Mouse (Mus musculus) right cerebral cortex, postnatal 25 days (tissue): ENCODE data around the gene Rbm7.
A peak's percentile ranks its signal among the peaks of the same experiment; 100 is the strongest.
"Not testable (repeated sequence)": the region's sequence is repeated elsewhere in the genome, so short reads cannot be mapped to it uniquely, and the experiment has no call there.

Experiments used
- DNase-seq: peaks from one replicate; pipeline ENCODE4 v3.0.0; 2022

Rbm7 gene

DNA sequence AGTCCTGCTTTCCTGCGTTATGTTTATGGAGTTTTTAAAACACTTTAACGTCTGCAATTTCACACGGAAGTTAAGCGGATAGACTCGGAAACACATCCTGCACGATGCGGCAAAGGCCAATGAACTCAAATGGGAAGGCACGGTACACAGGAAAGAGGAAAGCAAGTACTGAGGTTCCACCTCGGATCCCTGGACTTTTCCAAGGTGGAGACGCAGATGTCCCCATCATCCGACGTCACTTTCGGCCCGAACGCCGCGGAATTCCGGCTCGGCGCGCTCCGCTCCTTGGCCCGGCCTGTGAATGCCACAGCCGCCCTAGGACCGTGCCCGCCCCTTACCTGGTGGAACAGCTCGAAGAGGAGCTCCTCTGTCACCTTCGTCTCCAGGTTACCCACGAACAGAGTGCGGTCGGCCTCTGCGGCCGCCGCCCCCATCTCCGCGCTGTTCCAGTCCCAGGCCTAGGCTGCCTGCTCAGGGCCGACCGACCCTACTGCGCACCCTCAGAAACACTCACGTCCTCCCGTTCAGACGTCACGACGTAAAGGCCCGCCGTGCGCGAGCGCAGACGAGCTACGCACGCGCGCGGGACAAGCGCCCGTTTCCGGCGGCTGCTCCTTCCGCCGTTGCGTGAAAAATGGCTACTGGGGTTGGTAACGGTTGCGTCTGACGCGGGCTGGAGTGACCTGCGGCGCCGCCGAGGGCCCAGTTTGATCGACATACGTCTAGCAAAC lies at the start of gene Rbm7, which contains the start of gene Gm5617:
TSS of gene Rbm7 (minus strand) at position 483 of the 731 bp plus-strand sequence.
TSS of gene Gm5617 (plus strand) at position 626 of the 731 bp plus-strand sequence.
- DNase-seq = peak; percentile 96

DNA sequence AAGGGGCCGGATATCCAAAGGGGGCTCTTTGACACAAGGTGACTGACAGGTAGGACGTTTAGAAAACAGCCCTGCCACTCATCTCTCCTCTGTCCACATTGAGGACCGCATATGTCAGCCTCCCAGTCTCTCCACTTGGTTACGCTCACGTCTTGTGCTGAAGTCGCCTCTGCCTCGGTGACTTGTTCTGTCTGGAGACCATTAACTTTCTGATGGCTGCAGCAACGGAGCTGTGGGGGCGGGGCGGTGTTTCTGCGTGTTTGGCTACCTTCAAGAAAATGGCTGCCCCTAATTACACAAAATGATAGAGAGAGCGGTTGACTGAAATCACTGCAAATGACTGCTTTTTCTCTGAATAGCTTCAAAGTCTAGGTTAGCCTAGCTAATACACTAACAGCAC lies 43.6 kb upstream of the Rbm7 start:
- no peak for DNase-seq

DNA sequence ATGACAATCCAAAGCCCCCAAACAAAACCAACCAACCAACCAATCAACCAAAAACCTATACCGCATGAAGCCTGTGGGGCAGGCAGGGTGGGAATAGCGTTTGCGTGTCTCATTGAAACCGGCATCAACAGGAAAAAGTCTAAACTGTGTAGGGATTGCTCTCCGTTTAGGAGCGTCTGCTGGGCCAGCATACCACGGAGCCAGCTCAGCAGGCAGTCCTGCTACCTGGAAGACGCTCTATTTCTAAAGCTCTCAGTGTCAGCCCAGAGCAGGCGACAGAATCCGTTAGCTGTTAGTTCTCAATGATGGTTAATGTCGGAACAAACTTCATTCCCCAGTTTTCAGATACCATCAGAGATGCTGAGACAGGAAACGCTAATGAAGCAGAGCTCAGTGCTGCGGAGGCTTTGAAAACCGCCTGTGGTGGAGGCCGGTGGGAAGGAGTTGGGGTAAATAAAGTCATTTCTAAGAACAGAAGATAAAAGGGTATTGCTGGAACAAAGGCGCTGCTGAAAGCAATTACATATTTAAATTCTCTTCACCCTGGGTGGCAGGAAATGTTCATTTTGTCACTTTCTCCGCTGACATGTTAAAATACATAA lies 43.0 kb upstream of the Rbm7 start:
- DNase-seq = no peak

DNA sequence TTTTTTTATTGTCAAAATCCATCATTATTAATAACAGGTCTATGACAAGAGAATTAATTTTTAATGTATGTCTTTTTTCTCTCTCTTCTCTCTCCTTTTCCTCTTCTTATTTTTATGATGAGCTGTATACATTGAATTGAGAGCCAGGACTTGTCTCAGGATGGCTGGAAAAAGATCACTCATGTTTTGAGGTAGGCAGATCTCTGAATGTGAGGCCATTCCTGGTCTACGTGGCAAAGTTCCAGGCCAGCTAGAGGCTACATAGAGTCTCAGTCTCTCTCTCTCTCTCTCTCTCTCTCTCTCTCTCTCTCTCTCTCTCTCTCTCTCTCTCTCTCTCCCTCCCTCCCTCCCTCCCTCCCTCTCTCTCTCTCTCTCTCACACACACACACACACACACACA lies 42.5 kb upstream of the Rbm7 start:
- DNase-seq = not testable (repeated sequence)

DNA sequence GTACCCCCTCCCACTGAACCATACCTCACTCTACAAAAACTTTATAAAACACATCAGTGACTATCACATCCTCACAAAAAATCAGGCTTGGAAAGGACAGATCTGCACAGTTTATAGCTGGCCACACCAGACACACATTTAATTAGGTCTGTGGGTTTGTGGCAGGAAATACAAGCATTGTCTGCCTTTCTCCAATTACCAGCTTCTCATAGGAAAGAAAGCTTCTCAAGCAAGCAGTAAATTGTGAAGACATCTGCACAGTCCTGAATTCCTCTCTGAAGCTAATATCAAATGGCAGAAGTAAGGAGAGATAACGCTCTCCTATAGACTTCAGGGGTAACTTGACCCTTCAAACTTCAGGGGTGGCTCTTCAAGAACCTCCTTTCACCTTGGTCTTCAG lies 41.3 kb upstream of the Rbm7 start:
- DNase-seq = no peak

DNA sequence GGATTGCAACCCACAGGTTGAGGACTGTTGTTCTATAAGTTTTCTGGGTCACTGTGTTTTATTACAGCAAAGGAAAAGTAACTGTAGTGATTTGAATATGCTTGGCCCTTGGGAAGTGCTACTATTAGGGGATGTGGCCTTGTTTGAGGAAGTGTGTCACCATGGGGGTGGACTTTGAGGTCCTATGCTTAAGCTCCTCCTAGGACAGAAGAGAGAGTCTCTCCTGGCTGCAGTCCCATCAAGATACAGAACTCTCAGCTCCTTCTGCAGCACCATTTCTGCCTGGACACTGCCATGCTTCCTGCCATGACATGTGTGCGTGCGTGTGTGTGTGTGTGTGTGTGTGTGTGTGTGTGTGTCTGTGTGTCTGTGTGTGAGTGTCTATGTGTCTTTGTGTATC lies 37.6 kb upstream of the Rbm7 start:
- no peak for DNase-seq

DNA sequence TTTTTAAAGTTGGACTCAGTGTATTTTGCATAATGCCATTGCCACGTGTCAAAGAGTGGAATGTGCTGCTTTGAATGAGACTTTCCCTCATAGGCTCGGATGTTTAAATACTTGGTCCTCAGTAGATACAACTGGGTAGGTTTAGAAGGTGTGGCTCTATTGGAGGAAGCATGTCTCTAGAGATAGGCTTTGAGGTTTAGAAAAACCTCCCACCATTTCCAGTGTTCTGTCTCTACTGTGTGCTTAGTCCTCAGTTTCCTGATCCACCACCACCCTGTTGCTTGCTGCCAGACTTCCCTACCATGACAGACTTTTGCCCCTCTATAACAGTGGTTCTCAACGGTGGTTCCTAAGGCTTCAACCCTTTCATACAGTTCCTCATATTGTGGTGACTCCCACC lies 37.1 kb upstream of the Rbm7 start:
- no peak for DNase-seq

DNA sequence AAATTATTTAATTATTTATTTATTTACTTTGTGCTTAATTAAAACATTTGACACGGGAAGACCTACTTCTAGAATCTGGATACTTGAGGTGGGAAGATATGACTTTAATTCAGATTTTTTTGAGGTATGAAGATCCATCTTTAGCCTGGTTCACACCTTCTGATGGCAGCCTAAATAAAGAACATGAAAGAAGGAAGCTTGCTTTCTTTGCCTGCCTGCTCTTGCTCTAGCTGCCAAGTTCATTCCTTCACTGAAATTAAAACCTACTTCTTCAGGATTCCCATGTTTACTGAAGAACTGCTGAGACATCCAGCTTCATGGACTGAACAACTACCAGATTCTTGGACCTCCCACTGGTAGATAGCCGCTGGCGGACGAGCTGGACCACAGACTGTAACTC lies 36.2 kb upstream of the Rbm7 start:
- DNase-seq = no peak

DNA sequence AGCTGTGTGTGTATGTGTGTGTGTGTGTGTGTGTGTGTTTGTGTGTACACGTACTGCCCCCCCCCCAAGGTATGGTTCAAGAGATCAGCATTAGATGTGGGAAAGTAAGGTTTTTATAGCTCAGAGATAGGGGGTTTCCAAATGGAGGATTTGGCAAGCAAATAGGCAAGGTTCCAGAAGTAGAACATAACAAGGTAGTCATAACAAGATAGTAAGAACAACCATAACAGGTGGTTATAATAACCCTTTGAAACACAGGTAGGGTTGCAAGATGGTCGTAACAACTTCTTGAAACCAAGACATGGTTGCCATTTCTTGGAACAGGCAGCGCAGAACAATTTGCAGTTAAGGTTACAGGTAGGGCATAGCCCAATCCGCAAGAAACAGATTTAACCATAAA lies 31.4 kb upstream of the Rbm7 start:
- no peak for DNase-seq

DNA sequence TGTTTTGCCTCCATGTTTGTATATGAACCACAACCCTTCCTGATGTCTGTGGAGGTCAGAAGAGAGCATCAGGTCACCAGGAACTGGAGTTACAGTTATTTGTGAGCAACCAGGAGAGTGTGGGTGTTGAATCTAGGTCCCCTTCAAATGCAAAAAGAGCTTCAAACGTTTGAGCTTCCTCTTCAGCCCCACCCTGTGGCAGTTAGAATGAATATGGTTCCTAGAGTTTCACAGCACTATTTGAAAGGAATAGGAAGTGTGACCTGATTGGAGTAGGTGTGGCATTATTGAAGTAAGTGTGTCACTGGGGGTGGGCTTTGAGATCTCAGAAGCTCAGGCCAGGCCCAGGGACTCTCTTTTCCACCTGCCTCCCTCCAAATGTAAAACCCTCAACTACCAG lies 30.5 kb upstream of the Rbm7 start:
- DNase-seq = no peak

DNA sequence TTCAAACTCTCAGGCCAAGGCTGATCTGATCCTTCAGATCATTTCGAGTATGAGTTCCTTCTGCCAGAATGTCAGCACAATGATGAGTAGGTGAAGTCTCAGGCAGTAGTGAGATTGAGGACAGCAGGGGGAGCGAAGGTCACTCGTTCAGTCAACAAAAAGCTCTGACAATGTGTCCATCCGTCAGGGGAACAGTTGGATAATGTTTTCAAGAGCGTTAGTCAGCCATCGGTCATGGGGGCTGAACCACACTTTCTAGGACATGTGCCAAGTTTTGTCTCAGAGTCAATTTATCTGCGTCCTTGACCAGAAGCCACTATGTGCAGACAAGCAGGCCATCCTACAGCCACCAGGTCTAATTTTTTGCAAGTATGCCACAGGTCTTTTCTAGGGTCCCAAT lies 25.3 kb upstream of the Rbm7 start:
- DNase-seq = not testable (repeated sequence)

DNA sequence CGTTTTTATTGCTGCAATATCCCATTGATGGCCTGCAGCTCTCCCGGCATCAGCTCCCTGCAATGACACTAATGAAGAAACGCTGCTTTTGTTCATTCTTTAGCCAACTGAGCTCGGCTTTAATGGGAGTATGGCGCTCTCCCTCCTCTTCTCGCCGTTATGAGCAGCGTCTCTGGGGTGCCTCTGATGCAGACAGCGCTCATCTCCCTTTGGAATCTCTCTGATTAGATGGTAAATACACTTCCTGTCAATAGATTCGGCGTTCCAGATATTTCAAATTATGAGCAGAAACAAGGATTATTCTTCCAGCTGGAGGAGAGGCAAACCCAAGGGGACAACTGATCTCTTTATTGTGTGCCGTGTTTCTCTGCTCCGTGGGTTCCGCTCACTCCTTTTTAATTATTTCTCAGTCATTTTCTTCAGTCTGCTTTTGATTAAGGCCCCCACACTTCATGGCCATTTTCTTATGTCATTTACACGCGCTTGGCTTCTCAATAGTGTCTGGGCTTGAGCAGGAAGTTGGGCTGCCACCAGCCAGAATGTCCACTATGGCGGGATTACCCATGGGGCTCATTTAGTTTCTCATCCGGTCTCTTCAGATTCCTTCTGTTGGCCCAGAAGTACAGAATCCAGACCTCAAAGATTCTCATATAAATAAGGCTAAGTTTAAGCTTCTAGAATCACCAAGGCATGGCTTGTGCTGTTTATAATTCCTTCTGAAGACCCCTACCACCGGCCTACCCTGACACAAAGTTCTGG lies 22.5 kb upstream of the Rbm7 start:
- no peak for DNase-seq

DNA sequence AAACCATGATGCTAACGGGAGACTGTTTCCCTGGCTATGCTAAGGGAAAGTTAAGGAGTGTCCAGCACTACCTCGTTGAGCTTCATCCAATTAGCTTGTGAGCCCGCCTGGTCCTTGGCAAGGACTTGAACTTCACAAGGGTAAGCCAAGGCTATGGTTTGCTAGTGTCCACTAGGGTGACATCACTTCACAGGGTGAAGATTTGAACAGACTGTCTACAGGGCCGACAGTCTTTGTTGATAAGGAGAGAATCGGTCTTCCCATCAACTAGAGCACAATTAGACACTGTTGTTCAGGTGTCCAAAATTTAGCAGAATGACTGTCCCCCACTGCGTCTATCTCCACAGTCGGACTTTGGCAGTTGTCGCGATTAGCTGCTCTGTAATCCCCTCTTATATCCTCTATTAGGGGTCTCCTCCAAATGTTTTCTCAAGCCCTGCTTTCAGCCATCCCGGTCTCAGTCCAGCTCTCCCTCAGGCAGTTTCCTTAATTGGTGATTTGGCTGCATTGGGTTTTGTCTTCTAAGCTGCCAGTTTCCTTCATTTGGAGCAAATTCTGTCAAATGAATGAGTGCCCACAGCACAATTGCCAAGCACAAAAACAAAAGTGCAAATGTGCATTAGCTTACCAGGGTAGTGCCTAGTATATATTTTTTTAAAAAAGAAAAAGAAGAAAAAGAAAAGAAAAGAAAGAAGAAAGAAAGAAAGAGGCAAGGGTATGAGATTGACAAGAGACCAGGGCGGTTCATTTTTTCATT lies 21.7 kb upstream of the Rbm7 start:
- no peak for DNase-seq

DNA sequence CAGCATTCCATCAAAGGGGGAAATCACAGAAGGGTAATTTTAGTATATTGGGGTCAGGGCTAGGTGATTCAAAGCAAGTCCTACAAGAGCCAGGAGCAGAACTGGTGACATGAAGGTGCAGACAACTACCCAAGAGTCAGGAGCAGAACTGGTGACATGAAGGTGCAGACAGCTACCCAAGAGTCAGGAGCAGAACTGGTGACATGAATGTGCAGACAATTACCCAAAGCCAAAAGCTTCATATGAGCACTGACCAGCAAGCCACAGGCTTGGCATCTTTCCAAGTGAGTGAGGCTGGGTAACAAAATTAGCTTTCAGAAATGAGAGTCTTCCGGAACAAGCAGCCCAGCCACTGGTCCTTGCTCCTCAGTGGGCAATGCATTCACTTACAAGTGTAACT lies 20.2 kb upstream of the Rbm7 start:
- no peak for DNase-seq

DNA sequence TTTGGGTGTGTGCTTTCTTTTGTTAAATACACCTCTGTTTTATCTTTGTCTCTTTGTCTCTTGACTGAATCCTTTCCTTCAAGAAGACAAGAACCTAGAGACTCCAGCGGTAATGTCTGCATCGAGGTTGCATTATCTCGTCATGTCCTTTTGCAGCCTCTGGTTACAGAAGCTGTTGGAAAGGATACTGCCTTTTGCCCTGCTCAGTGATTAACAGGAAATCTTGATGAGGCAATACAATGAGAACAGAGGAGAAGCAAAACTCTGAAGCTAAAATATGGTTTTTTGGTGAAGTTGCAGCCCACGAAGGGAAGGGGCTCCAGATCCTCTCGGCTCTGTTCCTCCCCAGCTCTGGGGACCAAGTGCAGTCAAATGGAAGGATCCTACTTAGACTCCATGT lies 15.0 kb upstream of the Rbm7 start:
- DNase-seq = no peak

DNA sequence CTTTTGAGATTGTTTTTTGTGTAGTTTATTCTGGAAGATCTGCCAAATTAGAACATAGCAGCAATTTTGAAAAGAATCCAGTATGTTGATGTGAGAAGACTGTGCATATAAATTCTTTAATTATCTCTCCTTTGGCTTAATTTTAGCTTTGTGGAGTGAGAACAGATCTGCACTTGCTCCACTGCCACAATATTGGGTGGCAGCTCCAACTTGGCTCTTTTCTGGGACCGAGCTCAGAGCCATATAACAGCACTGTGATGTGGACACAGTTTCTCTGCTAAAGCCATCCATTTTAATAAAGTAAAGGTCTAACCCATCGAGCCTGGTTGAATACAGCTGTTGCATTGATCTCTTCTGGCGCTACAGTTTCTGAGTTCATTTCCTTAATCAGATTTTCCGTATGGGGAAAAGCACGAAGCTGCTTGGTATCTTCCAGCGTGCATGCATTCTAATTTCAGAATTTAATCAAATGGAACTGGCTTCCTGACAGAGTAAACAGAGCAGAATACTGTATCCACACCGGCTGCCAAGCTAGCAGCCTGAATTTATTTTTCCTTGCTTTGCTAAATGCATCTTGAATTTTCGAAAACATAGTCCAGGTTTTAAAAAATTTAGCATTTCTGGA lies 9.8 kb upstream of the Rbm7 start:
- peak; percentile 11 for DNase-seq

DNA sequence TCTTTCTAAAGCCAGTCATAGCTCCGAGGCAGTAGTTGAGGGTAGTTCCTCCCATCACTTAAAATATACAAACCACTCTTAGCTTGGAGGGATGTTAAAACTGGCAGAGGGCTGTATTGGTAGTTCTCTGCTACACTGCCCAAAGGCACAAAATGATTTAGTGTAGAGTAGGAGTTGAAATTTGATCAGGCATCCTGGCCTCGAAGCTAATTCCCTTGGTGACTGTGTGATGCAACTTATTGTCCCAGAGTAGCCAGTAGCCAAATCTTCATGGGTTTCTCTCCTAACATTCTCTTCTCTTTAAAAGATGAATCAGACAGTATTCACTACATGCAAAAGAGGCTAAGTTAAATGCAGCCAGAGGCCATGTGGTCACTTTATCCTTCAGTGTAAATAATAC lies 7.9 kb upstream of the Rbm7 start:
- no peak for DNase-seq

DNA sequence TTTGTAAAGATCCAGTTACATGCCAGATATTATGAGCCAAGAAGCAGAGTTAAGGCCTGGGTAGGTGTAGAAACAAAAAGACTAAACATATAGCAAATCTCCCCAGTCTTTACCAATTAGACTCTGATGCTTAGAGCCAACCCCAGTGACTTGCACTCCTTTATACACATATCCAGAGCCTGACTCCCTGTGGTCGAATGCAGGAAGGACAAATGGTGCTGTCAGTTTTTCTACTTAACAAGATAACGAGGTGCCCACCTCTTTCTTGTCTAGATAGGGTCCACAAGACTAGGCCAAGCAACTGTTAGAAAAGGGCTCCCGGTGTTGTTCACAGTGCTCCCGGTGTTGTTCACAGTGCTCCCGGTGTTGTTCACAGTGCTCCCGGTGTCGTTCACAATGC lies 6.1 kb upstream of the Rbm7 start:
- DNase-seq = no peak

DNA sequence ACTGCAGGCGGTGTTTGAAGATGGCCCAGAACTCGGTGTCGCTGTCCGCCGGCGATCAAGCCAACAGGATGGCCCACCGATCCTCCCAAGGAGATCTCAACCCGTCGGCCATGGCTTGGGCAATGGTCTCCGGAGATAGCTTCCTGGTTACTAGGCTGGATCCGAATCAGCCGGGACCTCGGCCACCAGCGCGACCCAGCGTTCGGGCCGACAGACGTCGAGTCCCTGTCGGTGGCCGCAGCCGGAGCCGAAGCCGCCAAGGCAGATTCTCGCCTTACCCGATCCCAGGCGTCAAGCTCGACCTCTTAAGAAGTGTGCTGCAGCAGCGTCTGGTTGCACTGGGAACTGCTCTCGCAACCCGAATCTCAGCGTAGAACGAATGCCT lies 441 bp upstream of the Rbm7 start:
- no peak for DNase-seq

DNA sequence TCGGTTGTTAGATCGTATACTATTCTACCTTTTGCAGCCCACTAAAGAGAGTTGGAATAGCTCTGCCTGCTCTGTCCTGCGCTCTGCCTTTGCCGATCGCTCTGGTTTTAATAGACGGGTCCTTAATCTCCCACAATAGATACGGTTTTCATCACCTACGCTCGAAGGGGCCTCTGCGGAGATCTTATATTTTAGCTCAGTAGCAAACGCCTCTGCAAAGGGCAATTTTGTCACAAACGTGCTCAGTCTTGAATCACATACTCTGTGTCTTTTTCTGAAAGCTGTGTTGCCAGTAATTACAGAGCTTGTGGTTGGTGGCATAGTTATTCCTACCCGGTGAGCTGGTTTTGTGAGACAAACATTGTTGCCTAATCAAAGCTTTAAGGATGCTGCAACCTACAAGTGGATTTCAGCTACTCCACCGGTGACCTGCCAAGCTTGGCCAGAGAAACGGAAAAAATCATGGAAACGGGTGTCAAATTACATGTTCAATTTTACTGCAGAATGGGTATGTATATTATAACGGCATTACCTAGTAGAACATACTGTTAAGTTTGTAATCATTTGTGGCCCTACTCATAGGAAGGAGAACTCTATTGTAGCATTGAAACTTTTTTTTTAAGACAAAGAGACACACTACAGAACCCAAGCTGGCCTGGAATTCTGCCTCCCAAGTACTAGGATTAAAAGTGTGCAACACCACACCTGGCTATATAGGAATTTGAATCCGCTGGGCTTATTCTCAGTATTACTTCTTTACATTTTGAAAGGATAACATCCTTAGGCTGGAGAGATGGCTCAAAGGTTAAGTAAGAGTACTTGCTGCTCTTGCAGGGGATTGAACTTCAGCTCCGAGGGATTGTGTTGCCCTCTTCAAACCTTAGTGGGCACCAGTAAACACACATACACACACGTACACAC lies 13.6 kb downstream of the Rbm7 start:
- peak; percentile 8 for DNase-seq

DNA sequence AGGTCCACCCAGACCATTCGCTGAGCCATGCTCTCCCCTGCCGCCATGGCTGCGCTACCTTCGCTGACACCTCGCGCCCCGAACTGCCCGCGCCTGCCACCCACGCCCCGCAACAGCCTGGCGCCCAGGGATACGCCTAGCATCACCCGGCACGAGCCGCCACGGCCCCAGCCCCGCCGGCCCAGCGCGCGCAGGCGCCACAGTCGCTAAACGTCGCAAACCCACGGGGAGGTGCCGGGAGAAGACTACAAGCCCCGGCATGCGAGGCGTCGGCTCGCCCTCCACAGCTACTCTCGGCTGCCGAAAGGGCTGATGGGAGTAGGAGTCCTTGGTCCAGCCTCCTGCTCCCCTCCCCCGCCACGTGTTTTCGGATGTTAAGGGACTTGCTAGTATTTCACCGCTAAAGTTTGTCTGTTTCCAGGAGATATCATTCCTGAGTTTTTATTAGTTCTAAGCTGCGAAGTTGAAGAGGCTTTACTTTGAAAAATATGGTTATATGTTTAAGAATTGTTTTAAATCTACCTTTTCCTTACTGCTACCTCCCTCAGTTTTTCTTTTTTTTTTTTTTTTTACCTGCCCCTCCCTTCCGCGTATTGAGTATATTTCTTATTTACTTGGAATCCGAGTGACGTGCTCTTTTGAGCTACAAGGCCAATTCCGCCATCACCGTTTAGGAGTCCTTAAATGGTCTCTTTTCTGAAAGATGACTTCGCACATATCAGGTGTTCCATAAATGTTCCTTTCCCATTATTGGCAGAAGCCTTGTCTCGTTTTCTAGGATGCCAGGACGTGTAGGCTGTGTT lies 14.5 kb downstream of the Rbm7 start, which contains the start of gene Rexo2:
TSS of gene Rexo2 (minus strand) at position 213 of the 803 bp plus-strand sequence.
- DNase-seq = peak; percentile 93
